Mouse (Mus musculus) embryo, embryonic 11.5 days (tissue): Measurements from ENCODE around the gene 1700012A03Rik.

ENCODE experiments used
- DNase-seq: peaks from one replicate; pipeline ENCODE4 v3.0.0-alpha.2; 2012; ENCODE audit warnings: low read depth, low spot score

Gene 1700012A03Rik

GRCm38 (mm10) chr6:32049951-32050345 is at the start of gene 1700012A03Rik:
Gene 1700012A03Rik, plus strand, starts transcription at chr6:32050246.
- no peak for DNase-seq

- no peak for DNase-seq
Measured at GRCm38 (mm10) chr6:32004228-32004627, 45.8 kb upstream of the 1700012A03Rik start.

GRCm38 (mm10) chr6:32005914-32006313 is 44.1 kb upstream of the 1700012A03Rik start:
- DNase-seq: no peak

- DNase-seq: no peak
Measured at GRCm38 (mm10) chr6:32006382-32006781, 43.7 kb upstream of the 1700012A03Rik start.

DNA sequence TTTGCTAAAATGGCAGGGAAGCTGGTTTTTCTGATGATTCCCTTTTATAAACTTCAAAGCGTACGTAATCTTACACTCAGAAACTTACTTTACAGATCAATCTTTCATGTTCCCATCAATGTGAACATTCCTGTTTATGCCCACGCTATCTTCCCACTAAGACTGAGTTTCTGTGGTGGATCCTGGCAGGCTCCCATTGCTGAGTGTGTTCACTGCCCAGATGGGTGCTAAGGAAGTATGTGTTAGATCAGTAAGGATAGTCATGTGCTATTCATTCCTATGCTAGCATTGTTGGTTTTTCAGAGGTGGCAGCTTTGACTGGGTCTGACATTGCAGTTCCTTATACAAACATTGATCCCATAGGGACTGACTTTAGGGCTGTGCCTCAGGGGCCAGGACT is 42.7 kb upstream of the 1700012A03Rik start:
- no peak for DNase-seq

DNA sequence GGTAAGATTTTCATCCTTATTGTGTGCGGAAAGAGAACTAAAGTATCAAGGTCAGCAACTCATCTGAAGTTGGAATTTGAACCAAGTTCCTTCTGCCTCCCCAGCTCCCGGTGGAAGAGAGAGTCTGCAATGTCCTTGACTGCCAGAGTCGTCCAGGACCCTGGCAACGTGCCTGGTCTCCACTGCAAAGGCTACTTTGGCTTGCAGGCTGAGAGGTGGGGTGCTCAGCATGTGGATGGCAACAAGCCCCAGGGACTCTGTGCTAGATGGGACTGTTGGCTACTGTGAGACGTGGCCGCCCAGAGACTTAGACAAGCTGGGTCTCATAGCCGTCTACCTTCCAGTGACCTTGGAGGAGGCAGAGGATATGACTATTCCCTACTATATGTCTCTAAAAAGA is 33.2 kb upstream of the 1700012A03Rik start:
- no peak for DNase-seq

GRCm38 (mm10) chr6:32017406-32018104 is 32.5 kb upstream of the 1700012A03Rik start:
- DNase-seq: no peak

DNA sequence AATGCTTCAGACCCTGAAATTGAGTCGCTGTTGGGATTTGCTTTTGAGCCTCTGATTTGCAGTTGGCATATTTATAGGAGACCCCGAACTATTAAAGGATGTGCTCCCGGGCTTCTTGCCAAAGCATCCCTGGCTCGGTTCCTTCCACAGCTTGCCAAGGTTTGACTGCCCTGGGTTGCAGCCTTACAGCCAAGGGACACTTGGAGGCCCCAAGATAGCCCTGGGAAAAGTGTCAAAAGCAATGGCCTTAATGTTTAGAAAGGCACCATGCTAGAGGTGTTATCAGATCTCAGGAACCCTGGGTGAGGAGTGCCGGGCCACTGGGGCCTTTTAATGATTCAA is 32.0 kb upstream of the 1700012A03Rik start:
- no peak for DNase-seq

DNA sequence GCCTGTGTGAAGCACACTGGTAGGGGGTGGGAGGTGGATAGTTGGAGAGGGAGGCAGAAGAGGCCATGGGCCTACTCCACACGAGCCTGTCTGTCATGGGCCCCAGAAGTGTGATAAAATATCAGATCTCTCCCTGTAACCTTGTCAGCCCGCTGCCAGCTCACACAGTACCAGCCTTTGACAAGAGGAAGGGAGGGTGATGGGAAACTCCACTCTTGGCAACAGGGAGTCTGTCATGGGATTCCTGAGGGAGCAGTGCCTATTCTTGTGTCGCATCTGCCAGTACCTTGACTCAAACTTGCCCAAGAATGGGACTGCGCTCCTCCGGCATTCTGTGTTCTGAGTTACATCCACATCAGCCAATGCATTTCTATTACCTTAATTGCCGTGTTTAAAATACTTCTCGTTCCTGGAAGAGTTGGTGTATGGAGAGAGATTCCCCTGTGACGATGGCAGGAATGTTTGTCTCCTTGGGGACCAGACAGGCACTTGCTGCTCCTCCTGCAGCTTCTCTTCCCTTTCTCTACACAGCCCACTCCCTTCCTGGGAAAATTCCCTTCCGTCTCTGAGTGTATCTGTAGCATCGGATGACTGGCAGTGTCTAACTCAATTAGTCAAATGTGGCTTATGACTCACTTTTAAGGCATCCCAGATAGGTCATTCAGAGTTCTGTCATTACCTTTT is 28.1 kb upstream of the 1700012A03Rik start:
- DNase-seq: no peak

- no peak for DNase-seq
Measured at GRCm38 (mm10) chr6:32022537-32022869, 27.5 kb upstream of the 1700012A03Rik start.

GRCm38 (mm10) chr6:32028228-32029009 is 21.6 kb upstream of the 1700012A03Rik start:
- DNase-seq: no peak

- DNase-seq: no peak
Measured at GRCm38 (mm10) chr6:32034226-32034625, 15.8 kb upstream of the 1700012A03Rik start.

- DNase-seq: no peak
Measured at GRCm38 (mm10) chr6:32045344-32045743, 4.7 kb upstream of the 1700012A03Rik start.

DNA sequence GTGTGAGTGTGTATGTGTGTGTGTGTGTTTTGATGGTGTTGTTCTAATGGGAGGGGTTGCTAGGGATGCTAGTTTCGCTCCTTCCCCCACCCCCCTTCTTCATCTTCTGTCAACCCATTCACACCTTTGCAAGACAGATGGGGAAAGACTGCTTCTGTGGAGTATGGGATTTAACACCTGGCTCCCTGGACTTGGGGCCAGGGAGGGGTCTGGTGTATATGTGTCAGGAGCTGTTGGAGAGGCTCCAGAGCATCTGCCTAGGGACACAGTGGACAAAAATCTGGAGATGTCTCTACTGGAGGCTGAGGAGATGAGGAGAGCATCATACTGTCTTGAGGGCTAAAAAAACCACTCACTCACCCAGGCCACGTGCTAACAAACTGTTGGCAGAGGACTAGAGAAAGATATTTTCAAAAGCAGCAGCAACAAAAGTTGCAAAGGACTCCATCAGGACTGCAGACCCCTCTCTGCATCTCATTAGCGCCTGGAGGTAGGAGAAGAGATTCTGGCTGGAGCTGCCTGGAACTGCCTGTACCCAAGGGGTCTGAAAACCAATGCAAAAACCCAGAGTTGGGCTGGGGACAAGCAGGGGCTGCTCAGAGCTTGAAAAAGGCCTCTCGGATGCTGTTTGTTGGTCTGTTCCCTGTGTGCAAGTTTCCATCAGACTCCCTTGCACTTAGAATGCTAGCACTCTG is 643 bp upstream of the 1700012A03Rik start:
- no peak for DNase-seq

DNA sequence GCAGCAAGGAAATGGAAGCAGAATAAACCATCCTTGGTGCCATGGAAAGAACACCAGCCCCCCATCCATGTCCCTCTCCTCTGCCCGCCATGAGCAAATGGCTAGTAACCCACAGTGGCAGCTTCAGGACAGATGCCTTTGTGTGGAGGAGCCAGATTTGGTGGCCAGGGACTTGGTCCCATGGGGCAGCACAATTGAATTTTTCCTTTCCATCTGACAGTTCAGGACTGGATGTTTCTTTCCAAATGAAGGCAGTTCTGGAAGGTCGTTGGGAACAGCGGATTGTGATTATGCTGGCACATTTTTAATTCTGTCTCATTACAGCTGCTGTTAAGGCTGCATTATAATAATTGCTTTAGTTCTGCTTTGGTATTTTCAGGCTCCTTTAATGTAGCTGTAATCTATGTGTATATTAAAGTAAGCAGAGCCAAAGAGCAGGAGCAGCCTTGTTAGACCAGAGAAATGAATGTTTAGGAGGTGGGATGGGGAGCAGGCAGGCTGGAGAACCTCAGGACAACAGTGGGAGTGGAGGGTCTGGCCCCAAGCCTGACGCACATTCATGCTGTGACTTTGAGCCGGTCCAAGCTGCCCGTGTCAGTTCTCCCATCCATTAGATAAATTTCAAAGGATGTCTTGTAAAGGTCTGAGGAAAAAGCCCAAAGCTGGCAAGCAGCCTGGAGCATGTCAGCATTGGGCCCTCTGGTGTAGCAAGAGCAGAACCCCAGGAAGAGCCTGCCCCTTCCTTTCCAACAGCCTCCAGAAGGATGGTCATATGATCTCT is 2.3 kb downstream of the 1700012A03Rik start:
- DNase-seq: no peak

- no peak for DNase-seq
Measured at GRCm38 (mm10) chr6:32056525-32056924, 6.5 kb downstream of the 1700012A03Rik start.

DNA sequence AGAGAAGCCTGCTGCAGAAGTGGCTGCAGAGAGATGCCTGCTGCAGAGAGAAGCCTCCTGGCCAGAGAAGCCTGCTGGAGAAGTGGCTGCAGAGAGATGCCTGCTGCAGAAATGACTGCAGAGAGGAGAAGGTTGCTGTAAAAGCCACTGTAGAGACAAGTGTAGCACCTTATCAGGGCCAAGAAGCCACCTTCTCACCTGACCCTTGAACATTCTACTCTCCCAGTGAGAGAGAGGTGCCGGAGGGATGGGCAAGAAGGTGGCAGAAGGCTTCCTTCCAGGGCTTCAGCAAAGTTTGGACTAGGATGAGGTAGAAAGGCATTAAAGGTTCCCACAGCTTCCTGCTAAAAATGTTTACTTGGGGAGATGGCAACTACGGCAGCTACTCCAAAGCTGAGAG is 8.5 kb downstream of the 1700012A03Rik start:
- DNase-seq: no peak

GRCm38 (mm10) chr6:32060641-32061040 is 10.6 kb downstream of the 1700012A03Rik start:
- no peak for DNase-seq

DNA sequence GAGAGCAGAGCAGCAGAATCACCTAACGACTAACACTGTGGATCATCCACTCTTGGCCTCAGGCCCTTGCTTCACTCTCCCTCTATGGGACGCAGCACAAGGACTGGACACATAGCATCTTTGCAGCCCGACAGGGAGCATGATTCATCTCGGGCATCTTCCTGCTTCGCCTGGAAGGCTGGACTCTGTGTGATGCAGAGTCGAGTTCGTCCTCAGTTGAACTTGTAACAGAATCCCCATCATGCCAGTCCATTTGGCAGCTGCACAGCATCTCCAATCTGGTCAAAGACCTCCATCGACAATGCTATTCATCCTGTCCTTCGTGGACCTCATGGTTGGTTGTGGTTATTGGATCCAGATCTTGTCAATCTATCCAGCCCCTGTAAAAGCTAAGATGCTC is 11.2 kb downstream of the 1700012A03Rik start:
- no peak for DNase-seq

GRCm38 (mm10) chr6:32065789-32066510 is 15.9 kb downstream of the 1700012A03Rik start:
- no peak for DNase-seq

GRCm38 (mm10) chr6:32072161-32072560 is 22.1 kb downstream of the 1700012A03Rik start:
- DNase-seq: no peak
